Mouse (Mus musculus): Measurements from ENCODE around the gene Hapln4. TPM values are rescaled to one million over a fixed set of nuclear protein-coding genes. Genes with fewer than 3 reads are reported as not detected.
A peak's percentile ranks its signal among the peaks of the same experiment; 100 is the strongest.

Hapln4 gene
- total RNA-seq (2012; rRNA removed), result 2.2 and 4.8 TPM in 2 replicates

- Histone ChIP-seq H3K27ac (ENCODE audit: insufficient read depth, low read depth, low read length, poor library complexity, severe bottlenecking) (no peak within 1 kb of the TSS), H3K9ac (ENCODE audit: insufficient read depth, low read depth, low read length, poor library complexity, severe bottlenecking) (peak within 1 kb of the TSS; percentile 45), H3K9me3 (ENCODE audit: control insufficient read depth, insufficient read depth, low read depth, low read length) (no peaks in the 10 kb centered on the region), H3K36me3 (ENCODE audit: control insufficient read depth, insufficient read depth, low read length, poor library complexity, severe bottlenecking) (no peaks in the 10 kb centered on the region), H3K4me1 (ENCODE audit: control insufficient read depth in 2 of 2, insufficient read depth in 2 of 2, low read length in 2 of 2, poor library complexity in 1 of 2) (peaks cover 0 to 17% of the 10 kb centered on the region in 2 experiments; a peak in 2 of 4 replicates), H3K4me3 (ENCODE audit: insufficient read depth in 1 of 2, low read depth in 1 of 2, low read length in 2 of 2, poor library complexity in 1 of 2, severe bottlenecking in 1 of 2) (peak within 1 kb of the TSS; percentile 66 to 68)
- TF ChIP-seq ZNF384 (IDR thresholded peaks at IDR 0.05; ENCODE audit: low read depth, low read length), result no peak
- in situ Hi-C loops (cut with MboI; ENCODE audit: low sequenced_read_pairs in 2 of 2, unreplicated experiment in 2 of 2), result no loop called here
- DNase-seq (ENCODE audit: low read depth, low spot score), result no peak
Observed at GRCm38 (mm10) chr8:70083285-70083684, at the start of gene Hapln4. Hapln4 (plus strand) TSS chr8:70083457.

GRCm38 (mm10) chr8:70037994-70038393 is 45.3 kb upstream of the Hapln4 start:
- TF ChIP-seq ZC3H11A (IDR thresholded peaks at IDR 0.05; ENCODE audit: borderline replicate concordance, low read depth, low read length) (no peak), MAFK (IDR thresholded peaks at IDR 0.05; ENCODE audit: insufficient read depth, low read depth, low read length) (no peak), CHD2 (IDR thresholded peaks at IDR 0.05; ENCODE audit: low read depth, low read length) (no peak), ZNF384 (IDR thresholded peaks at IDR 0.05; ENCODE audit: low read depth, low read length) (no peak), HCFC1 (IDR thresholded peaks at IDR 0.05; ENCODE audit: borderline replicate concordance, insufficient read depth, low read length) (no peak)
- no peaks in the 10 kb centered on the region; the same call in none of the 2 replicates for H3K36me3 ChIP-seq (ENCODE audit: control insufficient read depth, insufficient read depth, low read length, poor library complexity, severe bottlenecking)
- H3K27ac ChIP-seq (ENCODE audit: insufficient read depth, low read depth, low read length, poor library complexity, severe bottlenecking), result no peak overlapping the region
- H3K9ac ChIP-seq (ENCODE audit: insufficient read depth, low read depth, low read length, poor library complexity, severe bottlenecking), result no peak overlapping the region
- no peak overlapping the region for H3K4me3 ChIP-seq (ENCODE audit: insufficient read depth in 1 of 2, low read depth in 1 of 2, low read length in 2 of 2, poor library complexity in 1 of 2, severe bottlenecking in 1 of 2)
- in situ Hi-C loops (cut with MboI; ENCODE audit: low sequenced_read_pairs in 2 of 2, unreplicated experiment in 2 of 2), result no loop called here
- no peaks in the 10 kb centered on the region for H3K9me3 ChIP-seq (ENCODE audit: control insufficient read depth, insufficient read depth, low read depth, low read length)
- 0 out of 4 replicates have a peak, but pooled peaks cover 0 to 2% of the 10 kb centered on the region in 2 experiments for H3K4me1 ChIP-seq (ENCODE audit: control insufficient read depth in 2 of 2, insufficient read depth in 2 of 2, low read length in 2 of 2, poor library complexity in 1 of 2)
- no peak for DNase-seq (ENCODE audit: low read depth, low spot score)

- Histone ChIP-seq H3K36me3 (ENCODE audit: control insufficient read depth, insufficient read depth, low read length, poor library complexity, severe bottlenecking) (no peaks in the 10 kb centered on the region; the same call in 1 of the 2 replicates), H3K27ac (ENCODE audit: insufficient read depth, low read depth, low read length, poor library complexity, severe bottlenecking) (no peak overlapping the region), H3K9me3 (ENCODE audit: control insufficient read depth, insufficient read depth, low read depth, low read length) (no peaks in the 10 kb centered on the region), H3K4me1 (ENCODE audit: control insufficient read depth in 2 of 2, insufficient read depth in 2 of 2, low read length in 2 of 2, poor library complexity in 1 of 2) (peaks cover 0 to 6% of the 10 kb centered on the region in 2 experiments; a peak in 2 of 4 replicates), H3K9ac (ENCODE audit: insufficient read depth, low read depth, low read length, poor library complexity, severe bottlenecking) (peak overlapping the region; percentile 92), H3K4me3 (ENCODE audit: insufficient read depth in 1 of 2, low read depth in 1 of 2, low read length in 2 of 2, poor library complexity in 1 of 2, severe bottlenecking in 1 of 2) (peak overlapping the region; percentile 87 to 95)
- TF ChIP-seq MAFK (IDR thresholded peaks at IDR 0.05; ENCODE audit: insufficient read depth, low read depth, low read length) (no peak), HCFC1 (IDR thresholded peaks at IDR 0.05; ENCODE audit: borderline replicate concordance, insufficient read depth, low read length) (no peak), CHD2 (IDR thresholded peaks at IDR 0.05; ENCODE audit: low read depth, low read length) (no peak)
- DNase-seq (ENCODE audit: low read depth, low spot score), result peak; percentile 15
- in situ Hi-C loops (cut with MboI; ENCODE audit: low sequenced_read_pairs in 2 of 2, unreplicated experiment in 2 of 2), result no loop called here
Observed at GRCm38 (mm10) chr8:70041885-70042546, 41.2 kb upstream of the Hapln4 start.

- TF ChIP-seq HCFC1 (IDR thresholded peaks at IDR 0.05; ENCODE audit: borderline replicate concordance, insufficient read depth, low read length) (peak; percentile 90), CHD2 (IDR thresholded peaks at IDR 0.05; ENCODE audit: low read depth, low read length) (peak; percentile 99), MAFK (IDR thresholded peaks at IDR 0.05; ENCODE audit: insufficient read depth, low read depth, low read length) (no peak)
- peak; percentile 94 for DNase-seq (ENCODE audit: low read depth, low spot score)
- H3K9ac ChIP-seq (ENCODE audit: insufficient read depth, low read depth, low read length, poor library complexity, severe bottlenecking), result peak within 1 kb of the TSS; percentile 95
- H3K9me3 ChIP-seq (ENCODE audit: control insufficient read depth, insufficient read depth, low read depth, low read length), result no peaks in the 10 kb centered on the region
- peaks cover 0 to 6% of the 10 kb centered on the region in 2 experiments; a peak in 2 of 4 replicates for H3K4me1 ChIP-seq (ENCODE audit: control insufficient read depth in 2 of 2, insufficient read depth in 2 of 2, low read length in 2 of 2, poor library complexity in 1 of 2)
- H3K4me3 ChIP-seq (ENCODE audit: insufficient read depth in 1 of 2, low read depth in 1 of 2, low read length in 2 of 2, poor library complexity in 1 of 2, severe bottlenecking in 1 of 2), result peak within 1 kb of the TSS; percentile 87 to 95
- in situ Hi-C loops (cut with MboI; ENCODE audit: low sequenced_read_pairs in 2 of 2, unreplicated experiment in 2 of 2), result no loop called here
- peak within 1 kb of the TSS; percentile 85 for H3K27ac ChIP-seq (ENCODE audit: insufficient read depth, low read depth, low read length, poor library complexity, severe bottlenecking)
- H3K36me3 ChIP-seq (ENCODE audit: control insufficient read depth, insufficient read depth, low read length, poor library complexity, severe bottlenecking), result no peaks in the 10 kb centered on the region
Observed at GRCm38 (mm10) chr8:70042583-70043455, 40.4 kb upstream of the Hapln4 start, which contains the start of the genes Mau2 and Sugp1. Mau2 (minus strand) TSS chr8:70042734. Sugp1 (plus strand) TSS chr8:70042813.

All from ES-E14 (cell line).